ENCODE assay signal across 8 mouse cellular contexts in the genomic region with DNA sequence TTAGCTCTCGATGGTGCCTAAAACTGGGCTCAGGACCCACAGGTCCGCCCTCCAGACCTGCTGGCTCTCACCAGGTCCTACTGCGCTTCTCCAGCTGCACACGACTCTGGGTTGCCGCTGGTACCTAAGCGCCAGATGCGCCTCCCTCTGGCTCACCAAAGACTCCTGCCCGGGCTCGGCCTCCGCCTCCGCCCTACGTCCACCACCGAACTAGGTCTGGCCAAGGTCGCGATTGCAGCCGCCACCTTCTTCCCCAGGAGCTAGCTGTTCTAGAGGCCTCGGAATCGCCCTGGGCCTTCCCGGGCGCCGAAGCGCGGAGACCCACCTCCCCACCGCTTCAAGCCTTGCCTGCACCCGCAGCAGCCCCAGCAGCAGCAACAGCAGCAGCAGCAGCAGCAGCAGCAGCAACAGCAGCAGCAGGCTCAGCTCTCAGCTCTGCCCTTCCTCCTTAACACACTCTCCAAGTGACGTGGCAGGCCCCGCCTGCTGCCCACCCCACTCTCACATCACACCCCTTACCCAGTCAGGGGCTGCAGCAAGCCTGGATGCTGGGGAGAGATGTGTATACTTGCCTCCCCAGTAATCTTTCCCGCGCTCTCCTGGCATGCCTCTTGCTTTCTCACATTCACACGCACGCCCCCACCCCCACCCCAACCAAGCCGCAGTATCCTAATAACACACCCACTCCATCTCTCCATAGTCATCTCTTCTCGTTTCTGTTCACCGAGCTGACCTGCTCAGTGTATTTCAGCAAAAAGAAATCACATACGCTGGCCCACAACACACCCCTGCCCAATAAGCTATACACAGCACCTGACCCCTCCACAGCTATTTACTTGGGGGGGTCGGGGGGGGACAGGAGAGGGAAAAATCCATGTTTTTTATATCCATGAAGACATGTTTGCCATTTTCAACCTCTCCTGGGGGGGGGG. TPM values are rescaled to one million over a fixed set of nuclear protein-coding genes. Genes with fewer than 3 reads are reported as not detected.
DNase-seq lines count a peak whose midpoint lies in the region; ATAC-seq and TF ChIP-seq lines count a peak whose summit lies in the region.

Kcna6 (minus strand) TSS at position 464 of the 932 bp plus-strand sequence.

- DNase-seq in lung, embryonic 14.5 days = peak; percentile 69
- no peak for DNase-seq in lung, postnatal 25 days (ENCODE audit: low spot score)
- DNase-seq in limb, embryonic 14.5 days (ENCODE audit: low spot score) = peak; percentile 75
- DNase-seq in right cerebral cortex, postnatal 14 days = peak; percentile 39
- no peak for DNase-seq in urinary bladder, postnatal 4 days (ENCODE audit: low spot score in 2 of 2)
- DNase-seq in urinary bladder, postnatal 25 days (ENCODE audit: low spot score) = no peak

- ATAC-seq in lung, embryonic 14.5 days (ENCODE audit: insufficient read depth) = peak; percentile 88
- ATAC-seq in embryonic facial prominence, embryonic 12.5 days (ENCODE audit: insufficient number of reproducible peaks, insufficient read depth, low FRiP score, low TSS enrichment) = peak; percentile 93
- peak; percentile 97 for ATAC-seq in hindbrain, embryonic 15.5 days (ENCODE audit: low FRiP score, low read depth)
- peak; percentile 90 for ATAC-seq in limb, embryonic 14.5 days (ENCODE audit: low FRiP score, low read depth)

- peak within 1 kb of the TSS; percentile 96 for H3K4me2 ChIP-seq in lung, embryonic 14.5 days
- peak within 1 kb of the TSS; percentile 96 for H3K4me2 ChIP-seq in embryonic facial prominence, embryonic 12.5 days (replicated peaks)
- peak within 1 kb of the TSS; percentile 92 for H3K4me2 ChIP-seq in hindbrain, embryonic 15.5 days
- H3K4me2 ChIP-seq in limb, embryonic 14.5 days (replicated peaks; ENCODE audit: low read depth, low read length, severe bottlenecking) = peak within 1 kb of the TSS; percentile 90

- WGBS in lung, embryonic 14.5 days = 2% methylated on average over 36 of the region's 36 CpGs
- WGBS in embryonic facial prominence, embryonic 12.5 days = 3% methylated on average over 36 of the region's 36 CpGs
- WGBS in hindbrain, embryonic 15.5 days = 3% methylated on average over 36 of the region's 36 CpGs
- 2% methylated on average over 35 of the region's 36 CpGs for WGBS in limb, embryonic 14.5 days

- H3K9ac ChIP-seq in lung, embryonic 14.5 days = peak within 1 kb of the TSS; percentile 46
- peak within 1 kb of the TSS; percentile 64 for H3K9ac ChIP-seq in embryonic facial prominence, embryonic 12.5 days
- peak within 1 kb of the TSS; percentile 60 for H3K9ac ChIP-seq in hindbrain, embryonic 15.5 days
- H3K9ac ChIP-seq in limb, embryonic 14.5 days (ENCODE audit: low read depth, low read length, severe bottlenecking) = peak within 1 kb of the TSS; percentile 63

- H3K9me3 ChIP-seq in lung, embryonic 14.5 days (ENCODE audit: low read depth, low read length) = no peaks in the 10 kb centered on the region
- H3K9me3 ChIP-seq in embryonic facial prominence, embryonic 12.5 days = no peaks in the 10 kb centered on the region
- H3K9me3 ChIP-seq in hindbrain, embryonic 15.5 days = no peaks in the 10 kb centered on the region
- H3K9me3 ChIP-seq in limb, embryonic 14.5 days (ENCODE audit: control insufficient read depth, low read length) = no peaks in the 10 kb centered on the region

- peaks cover 34% of the 10 kb centered on the region for H3K27me3 ChIP-seq in lung, embryonic 14.5 days (ENCODE audit: insufficient read depth, low read length)
- H3K27me3 ChIP-seq in embryonic facial prominence, embryonic 12.5 days = peaks cover 11% of the 10 kb centered on the region
- H3K27me3 ChIP-seq in hindbrain, embryonic 15.5 days = peaks cover 3% of the 10 kb centered on the region; the same call in 1 of the 2 replicates
- no peaks in the 10 kb centered on the region for H3K27me3 ChIP-seq in limb, embryonic 14.5 days (ENCODE audit: control insufficient read depth, insufficient read depth, low read length)

- H3K36me3 ChIP-seq in lung, embryonic 14.5 days (ENCODE audit: insufficient read depth) = no peaks in the 10 kb centered on the region
- H3K36me3 ChIP-seq in embryonic facial prominence, embryonic 12.5 days = no peaks in the 10 kb centered on the region; the same call in 1 of the 2 replicates
- H3K36me3 ChIP-seq in hindbrain, embryonic 15.5 days = no peaks in the 10 kb centered on the region
- peaks cover 3% of the 10 kb centered on the region; the same call in 1 of the 2 replicates for H3K36me3 ChIP-seq in limb, embryonic 14.5 days (ENCODE audit: control insufficient read depth, insufficient read depth, low read length)

- TF ChIP-seq POLR2A in limb, embryonic 14.5 days (IDR thresholded peaks at IDR 0.05; ENCODE audit: borderline replicate concordance, extremely low read depth, insufficient read depth, insufficient read length) = 0 out of 2 replicates have a peak, but pooled peaks have one; percentile 25

- H3K27ac ChIP-seq in lung, embryonic 14.5 days (ENCODE audit: low read depth) = no peak within 1 kb of the TSS
- peak within 1 kb of the TSS; percentile 75 for H3K27ac ChIP-seq in embryonic facial prominence, embryonic 12.5 days
- H3K27ac ChIP-seq in hindbrain, embryonic 15.5 days (replicated peaks) = peak within 1 kb of the TSS; percentile 85
- peak within 1 kb of the TSS; percentile 48; the same call in 1 of the 2 replicates for H3K27ac ChIP-seq in limb, embryonic 14.5 days (replicated peaks; ENCODE audit: low read depth, low read length)

- H3K4me1 ChIP-seq in lung, embryonic 14.5 days (ENCODE audit: insufficient read depth) = no peaks in the 10 kb centered on the region
- H3K4me1 ChIP-seq in embryonic facial prominence, embryonic 12.5 days = peaks cover 15% of the 10 kb centered on the region; the same call in 1 of the 2 replicates
- H3K4me1 ChIP-seq in hindbrain, embryonic 15.5 days (replicated peaks) = peaks cover 36% of the 10 kb centered on the region
- H3K4me1 ChIP-seq in limb, embryonic 14.5 days (ENCODE audit: control insufficient read depth, insufficient read depth, low read length) = peaks cover 6% of the 10 kb centered on the region; the same call in 1 of the 2 replicates

- TF ChIP-seq CTCF in lung, embryonic 14.5 days (IDR thresholded peaks at IDR 0.05; ENCODE audit: low read depth) = no peak

- H3K4me3 ChIP-seq in lung, embryonic 14.5 days (ENCODE audit: low read depth, low read length) = peak within 1 kb of the TSS; percentile 51
- peak within 1 kb of the TSS; percentile 61 for H3K4me3 ChIP-seq in embryonic facial prominence, embryonic 12.5 days
- H3K4me3 ChIP-seq in hindbrain, embryonic 15.5 days = peak within 1 kb of the TSS; percentile 66
- peak within 1 kb of the TSS; percentile 60 for H3K4me3 ChIP-seq in limb, embryonic 14.5 days (replicated peaks; ENCODE audit: low read length)

RNA-seq across cellular contexts. Expression of gene Kcna6, which starts in this region (rescaled TPM):
- 1.4 and 1.5 TPM in 2 replicates for polyA plus RNA-seq in lung, embryonic 14.5 days (2014; fragmentation: Nextera tagmentation; extraction: Ambion mirVana)
- 12.4 and 14.4 TPM in 2 replicates for polyA plus RNA-seq in embryonic facial prominence, embryonic 12.5 days (2016; fragmentation: Nextera tagmentation; extraction: Ambion mirVana)
- 22.3 and 24.4 TPM in 2 replicates for polyA plus RNA-seq in hindbrain, embryonic 15.5 days (2015; fragmentation: Nextera tagmentation; extraction: Ambion mirVana)
- polyA plus RNA-seq in limb, embryonic 14.5 days (2012; rRNA removed) = 8.6 and 9.1 TPM in 2 replicates
- 8.5 and 8.9 TPM in 2 replicates for polyA plus RNA-seq in limb, embryonic 14.5 days (2014; fragmentation: Nextera tagmentation; extraction: Ambion mirVana)

Comparison
In these comparisons a context has a peak if more than half of its experiments do, and no peak if none do; other contexts are left out.
1. DNase-seq: peak in lung, embryonic 14.5 days (single experiment), limb, embryonic 14.5 days (single experiment) and right cerebral cortex, postnatal 14 days (single experiment); none in lung, postnatal 25 days (single experiment), urinary bladder, postnatal 4 days (0 of 2) and urinary bladder, postnatal 25 days (single experiment).
2. Peak in every context shown above with its lines, with median percentiles within 50 percentile points of each other: ATAC-seq, H3K4me2 ChIP-seq, H3K4me3 ChIP-seq and H3K9ac ChIP-seq.